Mouse (Mus musculus): ENCODE results near the gene Lsamp.

Lsamp gene

DNA sequence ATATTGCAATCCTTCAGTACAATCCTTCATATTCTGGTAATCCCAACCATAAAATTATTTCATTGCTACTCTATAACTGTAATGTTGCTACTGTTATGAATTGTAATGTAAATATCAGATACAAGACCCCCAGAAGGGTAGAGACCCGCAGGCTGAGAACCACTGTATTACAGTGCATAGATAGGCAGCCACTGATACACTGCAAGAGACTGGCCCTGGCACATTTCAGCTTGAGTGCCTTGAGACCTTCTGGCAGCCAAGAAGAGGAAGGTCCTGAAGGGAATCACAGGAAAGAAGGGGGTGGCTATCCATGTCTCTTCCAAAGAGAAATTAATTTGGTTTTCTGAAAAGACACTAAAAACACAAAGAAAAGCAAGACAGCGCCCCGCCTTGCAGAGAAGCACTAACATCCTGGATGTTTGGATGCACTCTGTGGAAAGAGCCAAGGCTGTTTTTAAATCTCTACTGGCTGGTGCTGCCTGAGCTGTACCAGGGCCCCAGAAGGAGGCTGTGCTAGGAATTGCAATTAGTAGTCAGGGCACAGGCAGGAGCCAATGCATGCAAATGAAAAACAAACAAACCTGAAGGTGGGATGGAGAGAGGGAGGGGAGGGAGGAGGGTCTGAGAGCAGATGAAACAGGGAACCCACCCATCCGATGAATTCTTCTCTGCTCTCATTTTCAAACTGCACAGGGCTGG lies 1787.4 kb downstream of the Lsamp start:
- DNase-seq (ENCODE audit: low read depth, low spot score): no peak

GRCm38 (mm10) chr16:41777586-41777985 lies 1793.4 kb downstream of the Lsamp start:
- DNase-seq (ENCODE audit: low read depth, low spot score): no peak

GRCm38 (mm10) chr16:41785600-41785999 lies 1801.4 kb downstream of the Lsamp start:
- DNase-seq (ENCODE audit: low read depth, low spot score): no peak

DNA sequence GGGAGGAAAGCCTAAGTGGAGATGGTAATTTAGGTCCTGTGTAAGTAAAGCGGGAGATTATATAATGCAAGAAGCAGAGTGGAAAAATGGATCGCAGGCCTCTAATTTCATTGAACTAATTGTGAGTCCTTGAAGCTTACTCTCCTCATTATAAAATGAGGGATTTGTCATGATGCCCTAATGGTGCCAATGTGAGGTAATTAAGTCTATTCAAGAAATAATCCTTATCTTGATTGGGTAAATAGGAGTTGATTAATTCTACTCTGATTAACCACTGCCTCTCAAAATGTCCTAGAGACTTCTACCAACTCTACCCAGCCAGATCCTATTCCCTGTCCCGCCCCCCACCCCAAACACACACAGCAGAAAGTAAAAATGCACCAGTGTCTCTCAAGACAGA lies 1802.5 kb downstream of the Lsamp start:
- no peak for DNase-seq (ENCODE audit: low read depth, low spot score)

- no peak for DNase-seq (ENCODE audit: low read depth, low spot score)
These were observed 1803.0 kb downstream of the Lsamp start for GRCm38 (mm10) chr16:41787146-41787545.

DNA sequence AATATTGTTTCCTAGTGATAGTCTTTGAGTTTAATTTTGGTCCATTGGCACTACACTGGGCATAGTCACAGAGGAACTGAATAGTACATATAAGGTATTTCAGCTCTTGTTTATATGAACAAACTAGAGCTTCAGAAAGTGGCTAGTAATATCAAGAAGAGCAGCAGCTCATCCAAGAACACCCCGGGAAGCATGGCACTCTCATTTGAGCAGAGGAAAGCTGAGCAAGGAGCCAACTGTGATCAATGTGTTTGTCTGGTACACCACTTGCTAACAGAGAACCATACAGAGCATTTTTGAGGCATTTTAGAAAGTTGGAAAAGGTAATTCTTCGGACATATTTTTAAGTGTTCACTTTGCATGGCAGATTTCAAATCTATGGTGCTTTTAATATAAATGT lies 1805.9 kb downstream of the Lsamp start:
- no peak for DNase-seq (ENCODE audit: low read depth, low spot score)

DNA sequence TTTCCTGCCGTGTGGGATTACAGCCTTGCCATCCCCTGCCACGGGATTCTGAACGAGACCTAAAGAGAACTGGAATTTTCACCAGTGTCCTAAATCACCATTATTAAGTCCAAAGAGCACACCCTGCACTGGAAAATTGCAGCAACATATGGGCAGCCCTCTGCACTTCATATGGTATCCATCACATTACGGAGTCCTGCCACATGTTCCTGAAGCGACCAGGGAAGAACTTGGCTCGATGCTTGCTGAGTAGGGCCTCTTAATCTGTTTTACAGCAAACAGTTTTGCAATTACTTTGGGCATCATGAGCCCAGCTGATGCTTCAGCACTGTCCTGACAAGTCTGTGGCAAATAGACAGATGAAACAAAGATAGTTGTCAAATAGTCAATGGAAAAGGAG lies 1836.2 kb downstream of the Lsamp start:
- DNase-seq (ENCODE audit: low read depth, low spot score): no peak

- DNase-seq (ENCODE audit: low read depth, low spot score): no peak
These were observed 1842.9 kb downstream of the Lsamp start for GRCm38 (mm10) chr16:41826899-41827604.

DNA sequence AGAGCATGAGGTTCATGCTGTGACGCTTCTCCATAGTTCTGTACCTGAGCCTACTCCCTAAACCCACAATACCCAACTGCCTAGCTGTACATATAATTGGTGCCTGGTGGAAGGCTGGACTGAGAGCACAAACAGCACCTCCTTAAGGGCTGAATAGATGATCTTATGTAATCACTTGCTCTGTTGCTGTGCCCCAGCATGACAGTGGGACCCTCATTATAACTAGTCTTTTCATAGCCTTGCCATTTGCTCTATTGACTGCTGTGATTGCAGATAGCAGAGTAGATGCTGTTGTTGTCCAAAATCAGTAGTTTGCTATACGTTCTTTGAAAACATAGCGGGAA lies 1843.4 kb downstream of the Lsamp start:
- no peak for DNase-seq (ENCODE audit: low read depth, low spot score)

- no peak for DNase-seq (ENCODE audit: low read depth, low spot score)
These were observed 1850.5 kb downstream of the Lsamp start for GRCm38 (mm10) chr16:41834637-41835036.

GRCm38 (mm10) chr16:41835745-41836144 lies 1851.6 kb downstream of the Lsamp start:
- no peak for DNase-seq (ENCODE audit: low read depth, low spot score)

DNA sequence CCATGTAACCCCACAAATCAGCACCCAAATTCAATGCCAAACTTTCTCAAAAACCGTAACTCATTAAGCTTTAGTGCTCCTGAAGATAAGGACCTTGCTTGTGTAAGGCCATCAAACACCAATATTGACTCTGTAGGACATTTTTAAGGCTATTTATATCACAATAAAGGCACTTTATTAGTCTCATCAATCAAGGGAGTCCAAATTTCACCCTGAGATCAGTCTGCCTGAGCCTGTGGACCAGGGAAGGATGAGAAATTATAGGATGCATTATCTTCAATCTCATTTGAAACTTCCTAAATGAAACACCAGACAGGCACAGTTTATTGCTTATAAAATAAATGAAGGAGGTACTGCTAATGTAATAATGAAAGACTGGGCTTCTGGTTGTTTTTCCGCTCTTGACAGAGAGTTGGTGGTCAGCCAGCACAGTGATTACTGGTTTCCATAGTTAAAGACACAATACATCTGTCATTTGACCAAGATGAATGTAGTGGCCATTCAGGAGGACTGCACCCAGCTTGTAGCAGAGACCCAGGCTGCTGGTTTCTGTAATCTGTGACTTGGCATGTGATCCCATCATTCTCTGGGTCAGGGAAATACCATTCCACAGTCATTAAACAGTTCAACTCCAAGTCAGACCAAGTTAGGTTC lies 1855.7 kb downstream of the Lsamp start:
- no peak for DNase-seq (ENCODE audit: low read depth, low spot score)

DNA sequence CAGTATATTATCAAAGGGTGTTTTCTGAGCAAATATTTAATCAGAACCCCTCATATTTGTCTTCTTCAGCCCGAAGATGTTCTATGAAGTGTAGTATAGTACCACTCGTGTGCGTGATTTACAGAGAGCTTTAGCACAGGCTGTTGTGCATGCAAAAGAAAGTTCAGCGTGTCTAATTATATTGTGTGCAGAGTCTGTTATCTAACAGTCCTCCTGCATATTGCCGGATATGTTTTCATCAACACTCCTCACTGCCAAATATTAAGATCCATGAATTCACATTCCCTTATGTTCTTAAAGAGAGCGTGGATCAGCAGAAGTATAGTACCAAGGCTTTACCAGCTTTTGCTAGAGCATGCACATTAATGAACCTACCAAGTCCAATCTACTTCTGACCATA lies 1862.7 kb downstream of the Lsamp start:
- DNase-seq (ENCODE audit: low read depth, low spot score): no peak

DNA sequence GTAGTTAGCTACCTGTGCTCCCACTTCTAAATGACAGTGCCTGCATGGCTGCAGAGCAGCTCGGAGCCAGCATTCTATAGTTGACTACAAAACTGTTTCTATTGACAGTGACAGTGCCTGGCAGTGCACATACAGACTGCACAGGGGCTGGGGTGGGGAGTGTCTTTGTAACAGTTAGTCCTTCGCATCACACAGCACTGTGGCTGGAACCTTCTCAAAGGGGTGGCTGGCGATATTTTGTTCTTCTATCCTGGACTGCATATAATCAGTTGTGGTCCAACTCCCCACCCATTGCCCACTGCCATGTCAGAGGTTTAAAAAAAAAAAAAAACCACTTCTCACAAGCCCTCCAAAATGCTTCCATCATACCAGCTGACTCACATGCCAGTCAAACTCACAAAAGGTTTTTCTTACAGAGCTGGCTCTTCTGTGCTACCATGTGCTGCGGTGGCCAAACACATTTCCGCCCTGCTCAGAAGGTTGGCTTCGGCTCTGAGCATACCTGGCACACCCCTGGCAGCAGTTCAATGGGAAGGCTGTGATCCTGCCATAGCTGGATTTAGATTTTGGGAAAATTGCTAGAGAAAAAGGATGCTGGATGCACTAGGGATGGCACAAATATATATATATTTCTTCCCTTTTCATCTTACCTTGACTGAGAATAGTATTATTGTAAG lies 1887.9 kb downstream of the Lsamp start:
- DNase-seq (ENCODE audit: low read depth, low spot score): no peak

- no peak for DNase-seq (ENCODE audit: low read depth, low spot score)
These were observed 1904.5 kb downstream of the Lsamp start for GRCm38 (mm10) chr16:41888546-41889165.

DNA sequence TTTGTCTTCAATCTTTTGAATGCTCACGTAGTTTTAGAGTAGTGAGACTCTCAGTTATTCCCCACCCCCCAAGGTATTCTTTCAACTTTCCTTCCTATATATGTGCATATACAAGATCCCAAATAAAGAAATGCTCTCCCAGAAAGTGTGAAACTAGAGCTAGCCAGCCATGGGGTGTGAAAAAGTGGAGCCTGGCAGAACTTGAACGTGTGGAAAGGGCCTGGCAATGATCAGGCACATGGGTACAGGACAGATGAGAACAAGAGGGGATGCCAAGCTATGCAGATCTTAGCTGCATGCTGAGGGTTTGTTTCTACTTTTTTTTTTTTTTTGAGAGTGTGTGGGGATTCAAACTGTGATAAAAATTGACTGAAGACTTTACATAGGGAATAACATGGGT lies 1916.6 kb downstream of the Lsamp start:
- DNase-seq (ENCODE audit: low read depth, low spot score): no peak

DNA sequence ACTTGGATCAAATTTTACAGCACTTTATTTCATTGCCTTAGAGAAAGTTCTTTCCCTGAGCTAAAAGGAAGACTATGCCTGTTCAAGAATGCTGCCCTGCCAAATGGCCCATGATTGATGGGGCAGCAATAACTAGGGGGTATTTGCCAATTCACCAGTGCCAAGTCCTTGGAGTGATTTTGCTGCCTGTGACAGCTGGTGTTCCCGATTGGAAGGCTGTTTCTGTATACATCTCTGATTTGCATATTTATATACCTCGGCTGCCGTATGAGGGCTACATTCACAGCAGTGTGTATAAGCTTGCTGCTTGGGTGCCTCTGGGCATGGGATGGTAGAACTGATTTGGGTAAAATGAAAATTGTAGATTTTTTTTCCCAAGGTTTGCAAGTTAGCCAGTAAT lies 1919.5 kb downstream of the Lsamp start:
- no peak for DNase-seq (ENCODE audit: low read depth, low spot score)

GRCm38 (mm10) chr16:41912584-41913193 lies 1928.5 kb downstream of the Lsamp start:
- DNase-seq (ENCODE audit: low read depth, low spot score): no peak

DNA sequence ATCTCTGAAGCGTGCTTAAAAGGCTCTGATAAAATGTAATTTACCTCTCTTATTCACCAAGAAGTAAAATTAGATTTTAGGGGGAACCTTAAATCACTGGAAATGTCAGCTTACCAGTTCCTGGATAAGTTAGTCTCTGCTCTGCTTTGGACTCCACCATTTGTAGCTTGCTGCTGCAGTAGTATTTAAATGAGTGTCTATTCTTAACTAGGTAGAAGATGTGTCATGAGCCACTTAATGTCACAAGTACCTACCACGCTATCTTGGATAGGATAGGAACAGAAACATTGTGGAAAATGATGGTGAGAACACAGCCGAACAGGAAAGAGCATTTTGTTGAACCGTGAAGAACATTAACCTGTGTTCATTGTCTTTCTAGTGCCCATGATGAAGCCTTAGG lies 1929.2 kb downstream of the Lsamp start:
- DNase-seq (ENCODE audit: low read depth, low spot score): no peak

DNA sequence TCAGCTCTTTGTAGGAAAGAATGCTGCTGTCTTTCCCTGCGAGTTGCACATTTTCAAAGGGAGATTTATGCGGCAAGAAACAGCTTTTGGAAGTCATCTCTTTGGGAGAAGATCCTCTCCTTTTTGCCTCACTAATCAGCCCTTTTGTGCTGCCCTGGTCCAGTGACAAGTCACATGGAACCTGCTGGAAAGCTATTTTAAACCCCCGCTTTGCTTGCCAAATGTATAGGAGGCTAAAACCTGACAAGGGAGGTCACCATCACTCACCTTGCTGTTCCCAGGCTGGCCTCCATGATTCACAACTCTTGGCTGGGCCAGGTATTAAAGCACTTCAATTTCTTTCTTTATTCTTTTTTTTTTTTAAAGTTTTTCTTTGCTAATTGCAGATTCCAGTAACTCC lies 1932.2 kb downstream of the Lsamp start:
- no peak for DNase-seq (ENCODE audit: low read depth, low spot score)

DNA sequence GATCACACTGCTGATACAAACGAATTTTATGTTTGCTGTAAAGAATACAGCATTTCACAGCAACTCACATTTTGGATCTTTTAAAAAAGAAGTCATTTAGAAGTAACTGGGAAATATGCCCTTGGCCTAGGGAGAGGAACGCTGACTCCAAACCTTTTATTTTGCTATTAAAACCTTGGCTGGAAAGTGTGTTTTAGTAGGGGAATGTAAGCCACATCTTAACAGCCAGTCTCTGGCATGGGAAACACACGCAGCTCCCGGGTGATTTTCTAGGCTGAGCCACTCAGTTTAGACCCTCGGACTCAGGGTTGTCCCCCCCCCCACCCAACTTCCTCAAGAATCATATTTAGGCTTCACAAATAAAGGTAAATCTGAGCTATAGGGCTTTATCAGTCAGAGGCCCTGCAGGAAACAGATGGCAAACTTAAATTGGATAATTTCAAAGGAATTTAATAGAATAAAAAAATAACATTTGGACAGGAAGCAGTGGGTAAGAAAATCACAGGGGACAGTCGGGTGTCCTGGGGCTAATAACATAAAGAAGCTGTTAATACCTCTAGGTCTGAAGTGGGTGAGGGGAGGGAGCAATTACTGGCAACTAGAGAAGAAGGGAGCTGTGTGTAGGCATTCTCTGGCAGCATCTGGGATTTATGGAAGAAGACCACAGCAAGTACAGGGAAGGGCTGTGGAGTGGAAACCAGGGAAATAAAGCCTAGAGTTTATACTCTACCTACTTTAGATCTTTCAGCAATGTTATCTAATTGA lies 1933.1 kb downstream of the Lsamp start:
- no peak for DNase-seq (ENCODE audit: low read depth, low spot score)
